Mouse (Mus musculus) bone marrow macrophage, adult 2 months (primary cell): ENCODE measurements around the gene Tnni3k.

ENCODE experiments used
- CTCF ChIP-seq: IDR thresholded peaks from 2 replicates; pipeline ENCODE4 v1.5.1; 2012; ENCODE audit warnings: low read depth, mild to moderate bottlenecking, low read length, moderate library complexity
- POLR2A ChIP-seq: IDR thresholded peaks from 2 replicates; pipeline ENCODE4 v1.6.1; 2012; ENCODE audit warnings: mild to moderate bottlenecking, low read depth, low read length, borderline replicate concordance

DNA sequence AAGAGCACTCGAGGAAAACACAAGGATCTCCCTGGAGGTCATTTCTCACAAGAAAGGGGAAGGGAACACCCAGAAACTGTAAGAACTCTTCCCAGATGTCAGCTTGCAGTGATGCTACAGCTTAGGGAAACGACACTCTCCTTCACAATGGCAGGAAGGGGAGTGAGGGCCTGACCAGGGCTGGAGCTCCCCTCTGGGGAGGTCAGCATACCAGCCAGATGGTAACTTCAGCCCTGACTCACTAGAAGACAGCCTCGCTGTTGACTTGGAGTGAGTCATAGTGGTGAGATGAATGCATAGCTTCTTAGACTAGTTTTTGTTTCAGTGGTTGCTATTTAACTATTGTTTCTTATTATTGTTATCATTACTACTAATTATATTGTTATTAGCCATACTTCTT, 300.7 kb downstream of the Tnni3k start:
- no peak for TF ChIP-seq CTCF
- no peak for TF ChIP-seq POLR2A
